Mouse (Mus musculus): ENCODE data around the gene Hivep3. TPM values are rescaled to one million over a fixed set of nuclear protein-coding genes. Genes with fewer than 3 reads are reported as not detected.

The Hivep3 gene
- total RNA-seq, 2 experiments from 2014 or later, result 7.4 to 9.7 TPM

DNA sequence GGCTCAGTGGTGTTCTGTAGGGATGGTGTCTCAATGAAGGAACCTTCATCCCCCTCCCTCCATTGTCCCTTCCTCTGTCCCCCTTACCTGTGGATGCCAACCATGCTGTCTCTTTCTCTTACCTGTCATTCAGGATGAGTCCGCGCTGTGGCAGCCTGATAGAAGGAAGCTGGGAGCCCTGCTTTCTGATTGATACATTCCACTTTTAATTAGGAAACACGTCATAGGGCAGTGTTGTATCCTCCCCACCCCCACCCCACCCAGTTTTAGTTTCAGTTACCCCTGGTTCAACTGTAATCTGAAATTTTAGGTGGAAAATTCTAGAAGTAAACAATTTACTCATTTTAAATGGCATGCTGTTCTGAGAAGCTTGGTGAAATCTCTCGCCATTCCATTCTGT is 173.5 kb downstream of the Hivep3 start:
- no peak for DNase-seq

- peak; percentile 22 for DNase-seq
Measured at GRCm38 (mm10) chr4:119911071-119911904, 177.7 kb downstream of the Hivep3 start.

DNA sequence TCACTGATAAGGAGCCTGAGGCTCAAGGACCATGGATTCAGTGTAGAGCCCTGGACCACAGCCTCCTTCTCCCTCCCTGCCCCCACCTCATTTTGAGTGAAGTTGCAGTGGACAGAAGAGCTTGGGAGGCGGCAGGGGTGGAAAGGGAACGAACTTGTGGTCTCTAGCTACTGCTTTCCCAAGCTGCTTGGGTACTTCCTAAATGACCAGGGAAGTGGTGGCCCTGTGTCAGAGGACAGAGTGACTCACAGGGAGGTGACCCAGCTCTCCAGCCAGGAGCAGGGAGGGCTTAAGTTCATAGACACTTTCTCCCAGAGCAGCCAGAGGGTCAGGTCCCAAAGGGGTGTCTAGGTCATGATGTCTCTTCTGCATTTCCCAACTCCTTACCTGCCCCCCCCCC is 178.6 kb downstream of the Hivep3 start:
- DNase-seq, result no peak

GRCm38 (mm10) chr4:119914194-119914593 is 180.6 kb downstream of the Hivep3 start:
- DNase-seq, result no peak

DNA sequence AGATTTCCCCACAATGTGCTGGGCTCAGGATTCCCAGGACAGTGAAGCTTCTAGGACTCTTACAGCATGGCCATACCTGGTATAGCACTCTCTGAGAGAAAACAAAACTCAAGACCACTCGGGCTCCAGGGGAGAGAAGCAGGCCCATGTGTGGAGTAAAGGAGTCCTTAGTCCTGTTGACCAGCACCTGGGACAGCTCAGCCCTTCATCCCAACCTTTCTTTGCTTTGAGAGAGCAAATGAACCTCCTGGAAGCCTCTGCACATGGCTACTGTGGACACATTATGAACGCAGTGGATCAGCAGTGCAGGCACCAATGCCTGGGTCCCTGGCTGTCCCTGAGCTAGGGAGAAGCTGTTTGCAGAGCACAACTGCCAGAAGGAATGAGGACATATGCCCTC is 181.5 kb downstream of the Hivep3 start:
- no peak for DNase-seq

GRCm38 (mm10) chr4:119917502-119917901 is 183.9 kb downstream of the Hivep3 start:
- DNase-seq, result peak; percentile 45

DNA sequence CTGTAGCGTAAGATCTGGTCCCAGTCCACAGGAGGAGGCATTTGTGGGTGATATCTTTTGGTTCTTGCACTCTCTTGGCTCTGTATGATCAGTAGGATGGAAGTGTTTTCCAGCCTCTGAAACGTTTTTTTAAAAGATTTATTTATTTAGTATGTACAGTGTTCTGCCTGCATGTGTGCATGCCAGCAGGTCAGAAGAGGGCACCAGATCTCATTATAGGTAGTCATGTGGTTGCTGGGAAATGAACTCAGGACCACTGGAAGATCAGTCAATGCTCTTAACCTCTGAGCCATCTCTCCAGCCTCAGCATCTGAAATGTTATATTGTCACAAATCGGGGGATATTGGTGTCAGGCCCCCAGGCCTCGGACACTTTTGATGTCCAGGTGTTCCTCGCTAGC is 185.8 kb downstream of the Hivep3 start:
- no peak for DNase-seq

- DNase-seq, result no peak
Measured at GRCm38 (mm10) chr4:119921022-119921717, 187.6 kb downstream of the Hivep3 start.

GRCm38 (mm10) chr4:119921723-119922266 is 188.2 kb downstream of the Hivep3 start:
- DNase-seq, result no peak

- DNase-seq, result no peak
Measured at GRCm38 (mm10) chr4:119922945-119923344, 189.4 kb downstream of the Hivep3 start.

- DNase-seq, result no peak
Measured at GRCm38 (mm10) chr4:119923410-119923809, 189.8 kb downstream of the Hivep3 start.

DNA sequence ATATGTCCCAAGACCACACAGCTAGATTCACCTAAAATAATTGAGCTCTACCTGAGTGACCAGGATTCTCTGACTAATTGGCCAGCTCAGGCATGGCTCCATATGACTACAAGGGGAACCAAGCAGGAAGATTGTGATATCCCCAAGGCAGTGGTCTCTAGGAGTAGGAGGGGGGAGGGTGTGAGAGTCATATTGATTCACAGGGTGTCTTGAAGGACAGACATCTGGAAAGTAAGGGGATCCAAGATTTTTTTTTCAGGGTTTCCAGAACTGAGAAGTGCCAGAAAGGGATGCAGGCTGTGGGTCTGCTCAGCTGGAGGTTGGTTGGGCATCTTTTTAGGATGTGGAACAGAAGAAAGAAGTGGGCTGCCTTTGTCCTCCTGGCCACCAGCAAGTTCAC is 191.5 kb downstream of the Hivep3 start:
- DNase-seq, result no peak

DNA sequence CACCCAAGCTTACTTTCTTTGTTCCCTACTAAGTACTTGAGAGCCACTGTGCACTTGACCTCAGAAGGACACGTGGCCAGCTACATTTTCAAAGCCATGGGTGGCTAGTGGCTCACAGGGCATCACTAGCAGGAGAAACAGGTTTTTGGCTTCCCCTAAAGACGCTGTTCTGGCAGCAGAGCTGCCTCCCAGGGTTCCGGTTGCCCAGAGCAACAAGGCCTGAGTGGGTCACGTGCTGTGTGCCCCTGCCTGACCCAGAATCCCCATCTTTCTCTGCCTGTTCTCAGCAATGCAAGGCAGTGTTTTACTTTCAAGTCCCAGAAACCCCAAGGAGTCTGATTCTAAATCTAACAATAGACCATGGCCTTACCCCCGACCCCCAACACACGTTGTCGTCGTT is 198.3 kb downstream of the Hivep3 start:
- DNase-seq, result no peak

DNA sequence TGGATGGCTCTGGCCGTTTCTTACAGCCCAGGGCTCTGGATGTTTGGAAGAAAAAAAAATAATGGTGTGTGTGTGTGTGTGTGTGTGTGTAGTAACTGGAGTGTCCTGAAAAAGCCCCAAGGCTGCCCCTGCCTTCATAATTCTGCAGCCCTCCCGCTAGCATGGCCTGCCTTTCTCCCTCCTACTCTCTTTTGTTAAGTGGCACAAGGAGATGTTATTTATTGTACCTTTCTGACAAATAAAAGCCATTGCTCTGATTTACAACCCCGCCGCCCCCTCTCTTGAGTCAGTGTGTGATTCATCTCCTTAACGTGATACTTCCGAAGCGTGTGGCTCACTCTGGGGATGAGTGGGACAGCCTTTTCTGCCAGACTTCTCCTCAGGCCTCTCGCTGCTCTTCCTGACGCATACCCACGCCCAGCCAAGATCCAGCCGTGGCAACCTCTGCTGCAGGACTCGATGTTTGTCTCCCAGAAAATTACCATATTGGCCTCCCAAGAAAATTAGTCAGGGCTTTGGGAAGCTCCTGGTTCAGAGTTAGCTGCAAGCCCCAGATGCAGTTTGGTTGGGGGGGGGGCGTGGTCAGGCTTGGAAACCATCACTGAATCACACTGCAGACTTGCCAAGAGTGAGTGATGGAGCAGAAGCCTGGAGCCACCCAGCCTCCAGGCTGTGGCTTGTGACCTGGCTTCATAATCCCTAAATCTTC is 199.1 kb downstream of the Hivep3 start:
- DNase-seq, result peak; percentile 58

- peak; percentile 41 for DNase-seq
Measured at GRCm38 (mm10) chr4:119934901-119935300, 201.3 kb downstream of the Hivep3 start.

- DNase-seq, result peak; percentile 70
Measured at GRCm38 (mm10) chr4:119937876-119938275, 204.3 kb downstream of the Hivep3 start.

DNA sequence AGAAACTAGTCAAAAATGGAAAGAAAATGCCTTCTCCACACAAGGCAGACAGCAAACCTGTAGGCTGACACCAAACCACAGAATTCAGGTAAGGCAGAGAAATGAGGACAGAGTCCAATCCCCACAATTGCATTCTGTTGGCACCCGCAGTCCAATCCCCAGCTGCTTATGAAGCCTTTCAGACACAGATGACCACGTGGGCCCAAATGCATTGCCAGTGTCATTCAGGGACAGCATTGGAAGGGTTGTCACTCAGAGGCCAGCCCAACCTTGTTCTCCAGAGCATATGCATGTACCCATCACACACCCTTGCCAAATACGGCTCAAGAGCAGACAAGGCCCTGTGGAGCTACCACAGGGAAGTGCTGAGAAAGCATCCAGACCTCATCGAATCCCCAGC is 204.9 kb downstream of the Hivep3 start:
- no peak for DNase-seq

GRCm38 (mm10) chr4:119939786-119940185 is 206.2 kb downstream of the Hivep3 start:
- no peak for DNase-seq

DNA sequence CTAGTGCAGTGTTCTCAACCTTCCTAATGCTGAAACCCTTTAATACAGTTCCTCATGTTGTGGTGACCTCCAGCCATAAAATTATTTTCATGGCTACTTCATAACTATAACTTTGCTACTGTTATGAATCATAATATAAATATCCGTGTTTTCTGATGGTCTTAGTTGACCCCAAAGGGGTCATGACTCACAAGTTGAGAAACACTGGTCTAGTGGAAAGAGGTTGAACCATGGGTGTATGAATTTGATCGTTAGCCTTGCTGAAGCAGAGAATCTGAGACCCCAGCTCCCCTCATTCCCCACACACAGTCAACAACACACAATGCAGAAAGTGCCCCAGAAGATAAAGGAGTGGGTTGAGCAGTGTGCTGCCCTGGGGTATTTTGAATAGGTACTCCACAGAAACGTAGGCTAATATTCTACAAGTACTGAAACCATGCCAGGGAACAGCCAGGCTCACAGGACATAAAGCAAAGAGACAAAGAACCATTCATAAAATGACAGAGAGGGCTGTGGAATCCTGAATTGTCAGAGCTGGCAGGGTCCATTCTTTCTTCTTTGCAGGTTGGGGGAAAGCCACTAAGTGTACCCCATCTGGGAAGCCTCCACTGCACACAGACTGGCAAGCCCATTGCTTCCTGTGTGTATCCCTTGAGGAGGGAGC is 212.8 kb downstream of the Hivep3 start:
- no peak for DNase-seq

GRCm38 (mm10) chr4:119947232-119948162 is 213.9 kb downstream of the Hivep3 start:
- no peak for DNase-seq

DNA sequence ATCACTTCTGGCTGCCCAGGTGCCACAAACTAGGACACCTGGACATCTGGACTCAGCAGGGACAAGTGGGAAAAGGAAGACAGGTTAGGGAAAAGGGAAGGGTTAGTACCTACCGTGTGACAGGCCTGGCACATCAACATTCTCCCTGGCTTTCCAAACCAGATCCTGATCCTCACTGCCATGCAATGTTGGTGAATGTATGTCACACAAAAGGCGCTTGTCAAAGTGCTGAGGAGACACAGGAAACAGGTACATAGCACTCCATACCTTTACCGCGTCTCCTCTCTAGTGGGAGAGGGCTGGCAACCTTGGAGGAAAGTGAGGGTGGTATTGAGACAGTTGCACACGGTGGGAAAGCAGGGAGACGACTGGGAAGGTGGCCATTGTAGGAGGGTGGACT is 214.8 kb downstream of the Hivep3 start:
- DNase-seq, result no peak

Measured in adrenal gland, postnatal 10 days (tissue).